Mouse (Mus musculus): ENCODE data around the gene Cx3cr1. TPM values are rescaled to one million over a fixed set of nuclear protein-coding genes. Genes with fewer than 3 reads are reported as not detected.

The Cx3cr1 gene
- polyA plus RNA-seq, 1 experiment from 2014 or later: 5.1 TPM

GRCm38 (mm10) chr9:120099304-120099703 is 29.6 kb upstream of the Cx3cr1 start:
- Histone ChIP-seq H3K27ac (no peak overlapping the region), H3K36me3 (replicated peaks) (no peaks in the 10 kb centered on the region), H3K4me1 (no peaks in the 10 kb centered on the region), H3K9ac (no peak overlapping the region), H3K4me3 (replicated peaks) (no peak overlapping the region), H3K4me2 (no peak overlapping the region), H3K27me3 (no peaks in the 10 kb centered on the region), H3K9me3 (peaks cover 11% of the 10 kb centered on the region)
- 94% methylated on average over 8 of the region's 8 CpGs for WGBS
- ATAC-seq (ENCODE audit: low FRiP score): no peak

GRCm38 (mm10) chr9:120098682-120099081 is 29.0 kb upstream of the Cx3cr1 start:
- no peak overlapping the region for H3K9ac ChIP-seq
- no peak overlapping the region for H3K27ac ChIP-seq
- WGBS: 22% methylated on average over 7 of the region's 7 CpGs

GRCm38 (mm10) chr9:120095886-120096285 is 26.2 kb upstream of the Cx3cr1 start:
- ATAC-seq (ENCODE audit: low FRiP score): no peak
- no peak overlapping the region for H3K9ac ChIP-seq

More at GRCm38 (mm10) chr9:120098682-120099081, 29.0 kb upstream of the Cx3cr1 start:
- Histone ChIP-seq H3K36me3 (replicated peaks) (no peaks in the 10 kb centered on the region), H3K4me3 (replicated peaks) (no peak overlapping the region), H3K9me3 (peaks cover 11% of the 10 kb centered on the region), H3K4me2 (no peak overlapping the region), H3K4me1 (no peaks in the 10 kb centered on the region), H3K27me3 (no peaks in the 10 kb centered on the region)
- ATAC-seq (ENCODE audit: low FRiP score): no peak

GRCm38 (mm10) chr9:120093701-120094100 is 24.0 kb upstream of the Cx3cr1 start:
- ATAC-seq (ENCODE audit: low FRiP score): no peak
- Histone ChIP-seq H3K4me3 (replicated peaks) (no peak overlapping the region), H3K27ac (no peak overlapping the region), H3K9ac (no peak overlapping the region), H3K4me1 (no peaks in the 10 kb centered on the region), H3K4me2 (no peak overlapping the region), H3K9me3 (no peaks in the 10 kb centered on the region), H3K36me3 (replicated peaks) (no peaks in the 10 kb centered on the region), H3K27me3 (no peaks in the 10 kb centered on the region)
- WGBS: 90% methylated on average over 13 of the region's 13 CpGs

More at GRCm38 (mm10) chr9:120095886-120096285, 26.2 kb upstream of the Cx3cr1 start:
- H3K4me1 ChIP-seq: no peaks in the 10 kb centered on the region
- H3K4me3 ChIP-seq (replicated peaks): no peak overlapping the region
- H3K36me3 ChIP-seq (replicated peaks): no peaks in the 10 kb centered on the region
- H3K9me3 ChIP-seq: no peaks in the 10 kb centered on the region
- WGBS: 79% methylated on average over 7 of the region's 7 CpGs
- H3K4me2 ChIP-seq: no peak overlapping the region
- H3K27me3 ChIP-seq: no peaks in the 10 kb centered on the region
- H3K27ac ChIP-seq: no peak overlapping the region

GRCm38 (mm10) chr9:120091696-120092238 is 22.1 kb upstream of the Cx3cr1 start, which contains the start of gene Ccr8:
Gene Ccr8 (plus strand): TSS chr9:120092114.
- Histone ChIP-seq H3K4me3 (replicated peaks) (no peak within 1 kb of the TSS), H3K27me3 (no peaks in the 10 kb centered on the region), H3K36me3 (replicated peaks) (no peaks in the 10 kb centered on the region), H3K9me3 (no peaks in the 10 kb centered on the region), H3K4me1 (no peaks in the 10 kb centered on the region), H3K4me2 (no peak within 1 kb of the TSS), H3K27ac (no peak within 1 kb of the TSS), H3K9ac (no peak within 1 kb of the TSS; the same call in 1 of the 2 replicates)
- 75% methylated on average over 5 of the region's 5 CpGs for WGBS
- no peak for ATAC-seq (ENCODE audit: low FRiP score)

GRCm38 (mm10) chr9:120091086-120091485 is 21.4 kb upstream of the Cx3cr1 start:
- no peaks in the 10 kb centered on the region for H3K36me3 ChIP-seq (replicated peaks)
- H3K4me1 ChIP-seq: no peaks in the 10 kb centered on the region

GRCm38 (mm10) chr9:120089125-120089524 is 19.4 kb upstream of the Cx3cr1 start:
- no peaks in the 10 kb centered on the region for H3K9me3 ChIP-seq
- H3K4me3 ChIP-seq (replicated peaks): no peak overlapping the region
- H3K27ac ChIP-seq: no peak overlapping the region
- H3K27me3 ChIP-seq: no peaks in the 10 kb centered on the region
- no peaks in the 10 kb centered on the region for H3K36me3 ChIP-seq (replicated peaks)
- H3K4me1 ChIP-seq: no peaks in the 10 kb centered on the region
- no peak for ATAC-seq (ENCODE audit: low FRiP score)
- WGBS: 87% methylated on average over 7 of the region's 7 CpGs
- no peak overlapping the region for H3K4me2 ChIP-seq
- no peak overlapping the region for H3K9ac ChIP-seq

More at GRCm38 (mm10) chr9:120091086-120091485, 21.4 kb upstream of the Cx3cr1 start:
- H3K27me3 ChIP-seq: no peaks in the 10 kb centered on the region
- no peak overlapping the region; the same call in 1 of the 2 replicates for H3K9ac ChIP-seq
- WGBS: 87% methylated on average over 10 of the region's 10 CpGs
- no peaks in the 10 kb centered on the region for H3K9me3 ChIP-seq
- no peak overlapping the region for H3K27ac ChIP-seq
- no peak overlapping the region for H3K4me3 ChIP-seq (replicated peaks)
- H3K4me2 ChIP-seq: no peak overlapping the region
- ATAC-seq (ENCODE audit: low FRiP score): no peak

- Histone ChIP-seq H3K27me3 (no peaks in the 10 kb centered on the region), H3K27ac (no peak overlapping the region), H3K9me3 (no peaks in the 10 kb centered on the region), H3K4me2 (no peak overlapping the region), H3K4me3 (replicated peaks) (no peak overlapping the region), H3K4me1 (no peaks in the 10 kb centered on the region), H3K9ac (no peak overlapping the region), H3K36me3 (replicated peaks) (no peaks in the 10 kb centered on the region)
- 88% methylated on average over 9 of the region's 9 CpGs for WGBS
- ATAC-seq (ENCODE audit: low FRiP score): no peak
These were observed 14.7 kb upstream of the Cx3cr1 start for GRCm38 (mm10) chr9:120084406-120084805.

- 85% methylated on average over 18 of the region's 18 CpGs for WGBS
- ATAC-seq (ENCODE audit: low FRiP score): no peak
- Histone ChIP-seq H3K4me2 (no peak overlapping the region), H3K27ac (no peak overlapping the region), H3K4me3 (replicated peaks) (no peak overlapping the region), H3K4me1 (no peaks in the 10 kb centered on the region), H3K36me3 (replicated peaks) (no peaks in the 10 kb centered on the region), H3K27me3 (no peaks in the 10 kb centered on the region), H3K9me3 (no peaks in the 10 kb centered on the region), H3K9ac (no peak overlapping the region)
These were observed 13.6 kb upstream of the Cx3cr1 start for GRCm38 (mm10) chr9:120083158-120083894.

- no peak for ATAC-seq (ENCODE audit: low FRiP score)
- Histone ChIP-seq H3K27ac (no peak overlapping the region), H3K4me3 (replicated peaks) (no peak overlapping the region), H3K4me1 (no peaks in the 10 kb centered on the region), H3K9ac (no peak overlapping the region), H3K36me3 (replicated peaks) (no peaks in the 10 kb centered on the region), H3K4me2 (no peak overlapping the region), H3K9me3 (no peaks in the 10 kb centered on the region), H3K27me3 (no peaks in the 10 kb centered on the region)
- 74% methylated on average over 4 of the region's 4 CpGs for WGBS
These were observed 13.0 kb upstream of the Cx3cr1 start for GRCm38 (mm10) chr9:120082691-120083090.

- no peak for ATAC-seq (ENCODE audit: low FRiP score)
- no peak overlapping the region for H3K4me2 ChIP-seq
- H3K27ac ChIP-seq: no peak overlapping the region
- no peak overlapping the region for H3K4me3 ChIP-seq (replicated peaks)
- H3K36me3 ChIP-seq (replicated peaks): no peaks in the 10 kb centered on the region
- H3K27me3 ChIP-seq: no peaks in the 10 kb centered on the region
- 89% methylated on average over 5 of the region's 5 CpGs for WGBS
- H3K9ac ChIP-seq: no peak overlapping the region
- no peaks in the 10 kb centered on the region for H3K9me3 ChIP-seq
- no peaks in the 10 kb centered on the region for H3K4me1 ChIP-seq
These were observed 12.3 kb upstream of the Cx3cr1 start for GRCm38 (mm10) chr9:120081967-120082366.

- ATAC-seq (ENCODE audit: low FRiP score): no peak
- Histone ChIP-seq H3K9me3 (no peaks in the 10 kb centered on the region), H3K27me3 (no peaks in the 10 kb centered on the region), H3K9ac (no peak overlapping the region), H3K36me3 (replicated peaks) (no peaks in the 10 kb centered on the region), H3K4me3 (replicated peaks) (no peak overlapping the region), H3K27ac (no peak overlapping the region), H3K4me1 (no peaks in the 10 kb centered on the region), H3K4me2 (no peak overlapping the region)
- 73% methylated on average over 6 of the region's 6 CpGs for WGBS
These were observed 11.6 kb upstream of the Cx3cr1 start for GRCm38 (mm10) chr9:120081247-120081646.

Data from forebrain, embryonic 12.5 days (tissue).